Mouse (Mus musculus): ENCODE results near the gene Mylk3.

Mylk3 gene

DNA sequence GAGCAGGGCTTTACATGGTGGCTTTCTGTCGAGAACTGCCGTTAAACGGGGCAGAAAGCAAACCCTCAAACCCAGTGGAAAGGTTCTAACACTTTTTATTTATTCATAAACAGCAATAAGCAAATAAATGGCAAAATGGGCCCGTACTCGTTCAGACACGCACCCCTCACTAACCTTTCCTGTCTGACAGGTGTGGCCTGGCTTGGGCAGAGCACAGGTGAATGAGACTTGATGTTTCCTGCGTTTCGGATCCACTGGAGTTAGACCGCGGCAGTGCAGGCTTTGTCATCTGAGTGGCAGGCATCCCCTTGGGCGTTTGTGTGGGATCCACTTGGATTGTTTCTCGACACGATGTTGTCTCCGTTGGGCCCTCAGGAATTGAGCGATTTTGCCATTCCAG, 64.2 kb downstream of the Mylk3 start:
- in situ Hi-C loops (cut with MboI, MseI), result no loop called here

DNA sequence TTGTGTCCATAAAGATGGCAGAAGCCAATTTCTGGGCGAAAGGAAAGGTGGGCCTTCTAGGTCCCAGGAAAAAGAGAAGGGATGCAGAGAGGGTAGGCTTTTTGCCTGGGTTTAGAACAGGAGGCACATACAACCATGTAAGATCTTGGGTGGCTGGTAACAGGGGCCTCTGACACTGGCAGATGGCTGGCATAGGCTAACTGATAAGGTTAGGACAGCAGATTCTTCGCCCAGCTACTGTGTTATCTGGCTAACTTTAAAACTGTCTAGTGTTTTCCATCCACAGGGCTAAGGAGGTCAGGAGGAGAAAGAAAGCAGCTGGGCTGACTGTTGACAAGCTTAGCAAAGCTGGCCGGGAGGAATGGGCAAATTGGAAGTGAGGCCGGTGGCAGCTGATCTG, 67.6 kb downstream of the Mylk3 start:
- in situ Hi-C loops (cut with MboI, MseI), result no loop called here

DNA sequence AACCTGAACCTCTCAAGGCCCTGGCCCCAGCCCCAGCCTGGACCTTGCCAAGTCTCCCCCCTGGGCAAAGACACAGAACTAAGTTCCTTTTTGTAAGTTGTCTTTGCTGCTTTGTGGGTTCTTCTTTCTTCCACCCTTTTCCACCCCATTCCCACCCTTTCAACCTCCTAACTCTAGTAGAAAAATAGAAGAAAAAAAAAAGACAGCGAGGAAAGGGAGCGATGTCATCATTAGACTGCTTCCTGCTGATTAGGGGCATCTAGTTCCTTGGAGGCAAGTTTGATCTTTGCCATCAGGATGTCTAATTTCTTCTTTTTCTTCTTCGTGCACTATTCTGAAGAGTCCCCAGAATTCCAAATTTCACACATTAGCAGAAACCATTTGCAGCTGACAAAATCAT, 73.1 kb downstream of the Mylk3 start:
- in situ Hi-C loops (cut with MboI, MseI), result no loop called here

DNA sequence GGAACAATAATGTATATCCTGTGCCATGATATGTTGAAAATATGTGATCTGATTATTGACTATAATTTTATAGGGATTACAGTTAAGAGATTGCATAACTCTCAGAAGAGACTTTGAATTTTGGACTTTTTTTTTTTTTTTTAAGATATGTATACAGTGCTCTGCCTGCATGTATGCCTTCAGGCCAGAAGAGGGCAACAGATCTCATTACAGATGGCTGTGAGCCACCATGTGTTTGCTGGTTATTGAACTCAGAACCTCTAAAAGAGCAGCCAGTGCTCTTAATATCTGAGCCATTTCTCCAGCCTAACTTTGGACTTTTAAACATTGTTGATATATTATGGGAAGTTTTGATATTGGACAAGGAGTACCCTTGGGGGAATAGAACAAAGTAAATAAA, 74.4 kb downstream of the Mylk3 start:
- in situ Hi-C loops (cut with MboI, MseI), result no loop called here

- in situ Hi-C loops (cut with MboI, MseI), result no loop called here
These were observed 77.6 kb downstream of the Mylk3 start for GRCm38 (mm10) chr8:85308564-85308963.

- in situ Hi-C loops (cut with MboI, MseI), result no loop called here
These were observed 82.6 kb downstream of the Mylk3 start for GRCm38 (mm10) chr8:85303531-85303930.

GRCm38 (mm10) chr8:85302931-85303330, 83.2 kb downstream of the Mylk3 start:
- in situ Hi-C loops (cut with MboI, MseI), result no loop called here

- in situ Hi-C loops (cut with MboI, MseI), result no loop called here
These were observed 84.2 kb downstream of the Mylk3 start for GRCm38 (mm10) chr8:85301941-85302340.

- in situ Hi-C loops (cut with MboI, MseI), result no loop called here
These were observed 86.6 kb downstream of the Mylk3 start, which contains the start of the genes Orc6 and Vps35 for GRCm38 (mm10) chr8:85299434-85300077. Orc6 (plus strand) TSS chr8:85299632. Vps35 (minus strand) TSS chr8:85299802.

DNA sequence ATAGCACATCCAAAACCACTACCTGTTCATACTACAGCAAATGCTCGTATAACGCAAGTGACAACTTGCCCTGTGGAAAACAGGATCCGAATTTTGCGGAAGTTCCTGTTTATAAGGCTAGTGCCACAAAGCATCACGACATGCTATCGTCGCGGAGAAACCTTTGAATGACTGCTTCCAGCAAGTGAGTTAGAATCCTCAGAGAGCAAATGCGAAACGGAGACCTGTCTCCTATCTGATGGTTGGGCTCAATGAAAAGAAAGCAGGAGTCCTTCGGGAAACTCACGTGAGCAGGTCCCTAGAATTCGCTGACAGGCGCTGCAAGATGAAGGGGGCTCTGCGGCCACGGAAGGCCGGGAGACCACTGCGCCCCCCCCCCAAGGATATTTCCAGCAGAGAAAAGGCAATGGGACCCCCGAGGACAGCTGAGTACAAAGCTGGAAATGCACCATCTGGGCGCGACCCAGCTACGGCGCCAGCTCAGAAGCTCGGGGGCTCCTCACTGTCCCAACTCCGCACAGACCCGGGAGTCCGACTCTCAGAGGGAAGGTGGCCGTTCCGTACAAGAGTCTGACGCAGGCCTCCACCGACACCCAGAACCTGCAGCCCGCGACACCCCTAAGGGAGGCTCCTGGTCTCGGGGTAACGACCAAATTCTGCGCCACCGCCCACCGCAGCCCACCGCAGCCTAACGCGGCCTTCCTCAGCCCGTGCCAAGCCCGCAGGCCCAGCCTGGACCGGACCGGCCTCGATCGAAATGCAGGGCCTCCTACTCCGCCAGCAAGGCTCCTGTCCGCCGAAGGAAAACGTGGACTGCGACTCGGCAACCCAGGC, 87.3 kb downstream of the Mylk3 start:
- in situ Hi-C loops (cut with MboI, MseI), result no loop called here

DNA sequence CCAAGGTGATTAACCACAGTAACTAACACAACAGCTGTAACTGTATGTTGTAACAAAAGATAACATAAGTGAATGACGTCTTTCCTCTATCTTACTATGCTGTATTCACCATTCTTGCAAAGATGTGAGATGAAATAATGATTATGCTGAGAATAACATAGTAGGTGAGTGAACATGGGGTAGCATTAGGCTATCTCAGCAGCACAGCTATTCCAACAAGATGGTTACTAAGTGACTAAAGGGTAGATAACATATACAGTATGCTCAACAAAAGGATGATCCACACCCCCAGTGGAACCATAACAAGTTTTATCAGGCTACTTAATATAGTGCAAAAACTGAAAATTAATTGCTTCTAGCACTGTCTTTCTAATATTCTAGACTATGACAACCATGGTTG, 99.3 kb downstream of the Mylk3 start:
- in situ Hi-C loops (cut with MboI, MseI), result no loop called here
